Mouse (Mus musculus): ENCODE results near the gene Hmg20b. TPM values are rescaled to one million over a fixed set of nuclear protein-coding genes. Genes with fewer than 3 reads are reported as not detected.
A peak's percentile ranks its signal among the peaks of the same experiment; 100 is the strongest.

Gene Hmg20b
- total RNA-seq, 2 experiments from 2014 or later = 60.4 to 67.1 TPM

GRCm38 (mm10) chr10:81332277-81332676 lies 18.0 kb downstream of the Hmg20b start:
- DNase-seq = no peak
- intact Hi-C loops (cut with DNase I) = no loop called here

- intact Hi-C loops (cut with DNase I) = no loop called here
Observed at GRCm38 (mm10) chr10:81330007-81330406, 20.3 kb downstream of the Hmg20b start.

GRCm38 (mm10) chr10:81329194-81329975 lies 20.9 kb downstream of the Hmg20b start:
- intact Hi-C loops (cut with DNase I) = no loop called here
- peak; percentile 13 to 37 for DNase-seq

More at GRCm38 (mm10) chr10:81330007-81330406, 20.3 kb downstream of the Hmg20b start:
- DNase-seq = peak; percentile 73 to 75

GRCm38 (mm10) chr10:81328386-81328785 lies 21.9 kb downstream of the Hmg20b start, which contains the start of gene Tbxa2r:
Gene Tbxa2r, plus strand, starts transcription at chr10:81328731.
- DNase-seq = peak; percentile 62 to 71
- intact Hi-C loops (cut with DNase I) = no loop called here

GRCm38 (mm10) chr10:81327959-81328358 lies 22.3 kb downstream of the Hmg20b start:
- intact Hi-C loops (cut with DNase I) = loop anchor here (2.0 kb wide), 1 partner anchor 13 kb away; no protein-coding TSS in a partner anchor
- peak in 1 of 2 experiments; percentile 35 for DNase-seq

GRCm38 (mm10) chr10:81326858-81327257 lies 23.4 kb downstream of the Hmg20b start:
- intact Hi-C loops (cut with DNase I) = loop anchor here (2.0 kb wide), 1 partner anchor 14 kb away; no protein-coding TSS in a partner anchor
- DNase-seq = peak; percentile 49 to 60

GRCm38 (mm10) chr10:81325781-81326180 lies 24.5 kb downstream of the Hmg20b start:
- DNase-seq = no peak
- intact Hi-C loops (cut with DNase I) = loop anchor here (2.0 kb wide), 1 partner anchor 15 kb away; no protein-coding TSS in a partner anchor

GRCm38 (mm10) chr10:81325176-81325575 lies 25.1 kb downstream of the Hmg20b start:
- intact Hi-C loops (cut with DNase I) = no loop called here
- no peak for DNase-seq

- intact Hi-C loops (cut with DNase I) = no loop called here
- no peak for DNase-seq
Observed at GRCm38 (mm10) chr10:81323791-81324530, 26.3 kb downstream of the Hmg20b start.

GRCm38 (mm10) chr10:81323141-81323775 lies 27.0 kb downstream of the Hmg20b start:
- intact Hi-C loops (cut with DNase I) = no loop called here
- DNase-seq = no peak

GRCm38 (mm10) chr10:81322444-81322843 lies 27.8 kb downstream of the Hmg20b start:
- intact Hi-C loops (cut with DNase I) = no loop called here
- DNase-seq = no peak

GRCm38 (mm10) chr10:81321436-81321835 lies 28.8 kb downstream of the Hmg20b start:
- intact Hi-C loops (cut with DNase I) = no loop called here
- DNase-seq = no peak

GRCm38 (mm10) chr10:81320550-81321347 lies 29.5 kb downstream of the Hmg20b start, which contains the start of gene Cactin:
Gene Cactin, plus strand, starts transcription at chr10:81321103.
- peak; percentile 96 to 98 for DNase-seq
- intact Hi-C loops (cut with DNase I) = no loop called here

- intact Hi-C loops (cut with DNase I) = loop anchor here (2.0 kb wide), 1 partner anchor 27 kb away; the partner anchor contains the start of gene Pip5k1c
- DNase-seq = peak in 1 of 2 experiments; percentile 93
Observed at GRCm38 (mm10) chr10:81319741-81320549, 30.3 kb downstream of the Hmg20b start.

GRCm38 (mm10) chr10:81319330-81319699 lies 31.0 kb downstream of the Hmg20b start:
- peak in 1 of 2 experiments; percentile 36 for DNase-seq
- intact Hi-C loops (cut with DNase I) = loop anchor here (2.0 kb wide), 1 partner anchor 27 kb away; the partner anchor contains the start of gene Pip5k1c

GRCm38 (mm10) chr10:81318589-81319329 lies 31.5 kb downstream of the Hmg20b start:
- intact Hi-C loops (cut with DNase I) = loop anchor here (2.0 kb wide), 1 partner anchor 26 kb away; the partner anchor contains the start of gene Pip5k1c

GRCm38 (mm10) chr10:81317273-81317672 lies 33.0 kb downstream of the Hmg20b start:
- intact Hi-C loops (cut with DNase I) = no loop called here

More at GRCm38 (mm10) chr10:81318589-81319329, 31.5 kb downstream of the Hmg20b start:
- DNase-seq = no peak

More at GRCm38 (mm10) chr10:81317273-81317672, 33.0 kb downstream of the Hmg20b start:
- DNase-seq = no peak

Data from heart, postnatal 36 days (tissue).